Mouse (Mus musculus) left cerebral cortex, postnatal 36 days (tissue): Measurements from ENCODE around the gene Bhlhe41. TPM values are rescaled to one million over a fixed set of nuclear protein-coding genes. Genes with fewer than 3 reads are reported as not detected.
A peak's percentile ranks its signal among the peaks of the same experiment; 100 is the strongest.

Experiments
- DNase-seq, 2 experiments: peaks; one replicate each; pipeline ENCODE4 v3.0.0; 2021 to 2022; ENCODE audit warnings: low spot score in 2 of 2, mixed read lengths in 1 of 2
- intact Hi-C: fragments of 180-260 bp; cut with DNase I; formaldehyde crosslinking; loops from one replicate; pipeline ENCODE4 v1.15.1; 2025
- total RNA-seq, 2 experiments: library from RNA; stranded (reverse); gene quantifications; 2 replicates each; pipeline ENCODE4 v1.2.3; 2021

The Bhlhe41 gene
- total RNA-seq, 2 experiments from 2014 or later: 31.8 to 33.9 TPM

DNA sequence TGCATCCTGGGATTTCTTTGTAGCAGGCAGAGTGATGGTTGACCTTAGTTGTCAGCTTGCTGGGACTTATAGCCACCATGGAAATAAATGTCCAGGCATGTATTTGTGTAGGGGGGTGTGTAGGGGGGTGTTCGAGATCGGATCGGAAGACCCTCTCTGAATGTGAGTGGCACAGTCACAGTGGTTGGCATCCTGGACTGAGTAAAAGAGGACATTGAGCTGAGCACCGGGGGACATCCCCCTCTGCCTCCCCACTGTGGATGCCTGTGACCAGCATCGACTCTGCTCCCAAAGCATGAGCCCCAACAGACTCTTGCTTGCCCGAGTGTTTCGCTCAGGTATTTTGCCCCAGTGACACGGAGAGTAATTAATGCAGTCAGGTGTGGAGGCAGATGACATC is 8.0 kb upstream of the Bhlhe41 start:
- no peak for DNase-seq
- intact Hi-C loops: no loop called here

DNA sequence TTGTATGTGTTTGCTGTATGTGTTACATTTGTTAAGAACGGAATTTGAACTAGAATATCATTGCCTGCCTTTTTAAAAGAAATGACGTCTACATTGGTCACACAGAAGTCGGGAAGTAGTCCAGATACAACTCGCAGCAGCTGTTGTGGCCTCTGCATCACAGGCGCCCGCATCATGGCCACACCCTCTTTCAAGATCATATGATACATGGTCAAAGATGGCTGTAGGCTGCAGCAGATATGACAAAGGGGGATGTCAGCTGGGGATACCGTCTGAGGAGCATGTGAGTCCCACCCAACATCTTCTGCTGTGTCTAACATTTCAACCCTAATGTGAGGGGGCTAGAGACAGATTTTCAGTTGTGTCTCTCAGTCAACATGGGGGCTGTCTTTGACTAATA is 6.7 kb upstream of the Bhlhe41 start:
- intact Hi-C loops: no loop called here
- no peak for DNase-seq

DNA sequence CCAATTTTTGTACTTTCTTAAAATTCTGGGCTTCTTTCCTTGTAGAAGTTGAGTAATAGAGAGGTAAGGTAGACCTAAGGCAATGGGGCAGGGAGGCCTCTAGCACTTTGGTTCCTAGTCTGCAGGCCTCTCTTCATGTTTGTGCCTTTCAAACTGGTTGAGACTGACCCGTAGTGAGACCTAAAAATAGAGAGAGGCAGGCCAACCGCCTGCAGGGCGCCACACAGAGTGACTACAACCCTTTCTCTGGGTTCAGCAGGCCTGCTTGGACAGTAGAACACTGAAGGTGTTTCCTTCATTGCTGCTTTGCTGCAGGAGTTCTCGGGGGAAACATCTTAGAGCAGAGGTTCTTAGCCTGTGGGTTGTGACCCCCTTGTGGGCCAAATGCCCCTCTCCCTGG is 5.6 kb upstream of the Bhlhe41 start:
- DNase-seq: no peak
- intact Hi-C loops: no loop called here

DNA sequence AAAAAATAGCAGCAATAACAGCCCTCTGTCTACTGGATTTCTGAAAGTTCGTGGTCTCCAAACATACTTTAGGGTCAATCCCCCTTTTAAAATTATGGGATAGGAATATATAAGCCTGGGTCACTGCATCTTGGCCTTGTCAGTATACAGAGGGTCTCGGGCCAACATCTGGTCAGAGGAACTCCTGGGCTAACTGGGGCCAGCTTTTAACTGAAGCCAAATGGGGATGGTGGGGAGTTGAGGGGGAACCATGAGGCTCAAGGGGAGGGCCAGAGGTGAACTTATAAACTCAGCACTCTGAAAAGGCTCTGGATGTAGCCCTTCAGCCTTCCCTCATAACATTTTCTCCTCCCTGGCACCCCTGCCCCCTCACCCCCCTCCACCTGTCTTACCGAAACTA is 1.8 kb upstream of the Bhlhe41 start:
- no peak for DNase-seq
- intact Hi-C loops: loop anchor here (5.0 kb wide), 1 partner anchor 130 kb away; no protein-coding TSS in a partner anchor

DNA sequence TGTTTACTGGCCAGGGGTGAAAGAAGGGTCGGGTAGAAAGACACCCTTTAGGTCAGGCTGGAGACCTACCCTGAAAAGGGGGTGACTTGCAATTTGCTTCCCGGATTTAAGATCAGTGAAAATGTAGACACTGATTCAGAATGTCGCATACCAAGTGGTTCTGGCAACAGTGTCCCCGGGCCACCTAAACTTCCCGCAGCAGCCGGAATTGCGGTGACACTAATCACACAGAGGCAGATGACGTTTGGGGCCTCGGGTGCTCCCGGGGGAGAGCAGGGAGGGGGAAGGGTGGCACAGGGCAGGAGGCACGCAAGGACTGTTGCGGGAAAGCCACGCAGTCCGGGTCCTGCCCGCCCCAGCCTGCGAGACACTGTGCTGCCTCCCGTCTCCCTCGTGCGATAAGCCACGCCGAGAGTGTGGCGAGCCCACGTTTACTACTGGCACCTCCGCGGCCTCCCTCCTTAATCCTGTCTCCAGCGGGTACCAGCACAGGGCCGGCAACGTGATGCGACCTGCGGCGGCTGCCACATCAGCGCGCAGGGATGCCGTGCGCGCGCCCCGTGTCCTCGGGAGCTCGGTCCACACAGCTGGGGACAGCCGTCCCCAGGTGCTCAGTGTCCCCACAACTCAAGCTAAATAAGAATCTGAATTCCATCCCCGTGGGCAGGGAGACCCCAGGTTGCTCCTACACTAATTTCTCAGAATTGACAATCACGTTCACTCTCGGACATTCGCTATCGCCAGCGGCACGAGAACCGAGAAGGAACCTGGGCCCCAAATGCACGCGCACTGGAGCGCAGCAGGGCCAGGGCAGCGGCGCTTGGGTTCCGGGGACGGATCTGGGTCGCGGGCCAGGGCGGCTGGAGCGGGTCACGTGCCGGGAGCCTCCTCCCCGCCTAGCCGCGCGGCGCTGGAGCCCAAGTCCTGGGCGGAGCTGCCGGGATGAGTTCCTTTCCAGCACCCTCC is 811 bp upstream of the Bhlhe41 start:
- intact Hi-C loops: loop anchor here (1.0 to 5.0 kb wide), 3 partner anchors 11 to 131 kb away; no protein-coding TSS in a partner anchor
- peak; percentile 87 to 90 for DNase-seq

DNA sequence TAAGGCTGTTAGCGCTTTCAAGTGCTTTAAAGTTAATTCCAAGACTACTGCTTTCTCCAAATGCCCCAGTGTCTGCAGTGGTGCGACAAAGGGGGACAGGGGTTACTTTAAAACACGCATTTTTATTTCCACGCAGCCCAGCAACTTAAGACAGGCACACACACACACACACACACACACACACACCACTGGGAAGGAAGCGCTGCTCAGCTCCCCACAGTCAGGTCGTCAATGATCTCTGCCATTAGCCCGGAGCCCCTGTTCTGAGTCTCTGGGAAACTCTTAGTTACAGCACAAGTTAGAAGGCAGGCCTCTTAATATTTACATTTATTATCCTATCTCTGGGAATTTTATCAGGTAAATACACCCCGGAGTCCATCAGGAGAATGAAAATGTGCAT is 1.2 kb downstream of the Bhlhe41 start:
- no peak for DNase-seq
- intact Hi-C loops: no loop called here

- intact Hi-C loops: no loop called here
- DNase-seq: peak; percentile 87 to 89
Measured at GRCm38 (mm10) chr6:145863065-145863971, 2.0 kb downstream of the Bhlhe41 start.

DNA sequence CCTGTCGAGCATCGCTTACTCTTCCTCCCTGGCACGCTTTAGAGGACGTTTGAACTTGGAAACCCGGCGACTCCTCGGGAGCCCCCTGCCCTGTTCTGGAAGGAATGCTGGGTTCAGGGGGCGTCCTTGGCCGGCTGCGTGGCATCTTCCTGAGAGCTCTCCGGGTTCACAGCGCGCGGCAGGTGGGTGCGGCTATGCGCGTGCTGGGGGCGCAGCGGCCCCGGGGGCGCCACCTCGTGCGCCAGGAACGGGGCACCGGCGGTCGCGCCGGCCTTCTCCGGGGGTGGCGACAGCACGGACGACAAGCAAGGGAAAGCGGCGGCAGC is 2.7 kb downstream of the Bhlhe41 start:
- no peak for DNase-seq
- intact Hi-C loops: no loop called here

GRCm38 (mm10) chr6:145862321-145862720 is 3.0 kb downstream of the Bhlhe41 start:
- intact Hi-C loops: no loop called here
- DNase-seq: no peak

DNA sequence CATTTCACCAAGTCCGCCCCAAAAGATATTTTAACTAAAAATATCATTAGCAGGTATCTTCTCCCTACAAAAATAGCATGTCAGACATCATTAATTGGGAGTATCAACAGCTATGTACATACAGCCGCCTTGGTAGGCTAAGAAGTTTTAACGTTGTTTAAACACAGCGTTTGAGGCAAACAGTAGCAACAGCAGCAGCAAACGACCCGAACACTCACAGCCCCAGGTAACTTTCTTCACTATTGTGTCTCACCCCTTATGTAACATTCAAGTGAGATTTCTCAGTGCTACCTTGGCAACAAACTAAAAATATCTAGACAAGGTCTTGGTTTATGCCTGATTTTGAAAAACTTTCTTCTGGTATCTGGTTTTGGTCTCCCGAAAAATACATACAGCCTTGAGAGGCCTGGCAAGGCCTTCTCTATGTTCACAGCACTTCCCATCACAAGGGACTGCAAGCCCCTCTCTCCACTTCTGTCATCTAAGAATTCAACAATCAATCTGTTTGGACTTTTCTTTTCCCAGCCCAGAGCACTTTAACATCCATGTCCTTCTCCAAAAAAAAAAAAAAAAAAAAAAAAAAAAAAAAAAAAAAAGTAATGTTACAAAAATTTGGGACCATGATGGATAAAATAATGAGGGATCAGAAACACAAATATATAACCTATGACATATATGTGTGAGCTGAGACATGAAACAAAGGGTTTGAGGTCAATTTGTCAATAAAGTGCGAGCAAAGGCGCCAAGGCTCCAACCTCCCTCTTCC is 3.7 kb downstream of the Bhlhe41 start:
- intact Hi-C loops: loop anchor here (2.0 kb wide), 1 partner anchor 411 kb away; no protein-coding TSS in a partner anchor
- no peak for DNase-seq

- no peak for DNase-seq
- intact Hi-C loops: loop anchor here (2.0 kb wide), 1 partner anchor 412 kb away; no protein-coding TSS in a partner anchor
Measured at GRCm38 (mm10) chr6:145860350-145860749, 5.0 kb downstream of the Bhlhe41 start.

DNA sequence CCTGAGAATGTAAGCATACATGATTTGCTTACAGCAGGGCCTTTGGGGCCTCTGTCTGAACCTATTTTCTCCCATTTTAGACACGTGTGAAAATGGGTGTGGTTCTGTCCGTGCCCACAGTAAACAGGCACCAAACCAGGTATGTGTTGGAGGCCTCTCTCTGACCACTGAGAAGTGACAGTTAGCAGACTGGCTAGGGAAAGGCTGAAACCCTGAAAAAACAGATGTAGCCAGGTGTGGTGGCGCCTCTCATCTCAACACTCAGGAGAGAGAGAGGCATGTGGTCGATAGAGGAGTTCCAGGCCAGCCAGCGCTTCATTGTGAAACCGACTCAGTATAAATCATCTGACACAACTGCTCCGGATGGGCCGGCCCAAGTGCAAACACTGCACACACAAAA is 6.9 kb downstream of the Bhlhe41 start:
- no peak for DNase-seq
- intact Hi-C loops: loop anchor here (5.0 kb wide), 1 partner anchor 299 kb away; no protein-coding TSS in a partner anchor

DNA sequence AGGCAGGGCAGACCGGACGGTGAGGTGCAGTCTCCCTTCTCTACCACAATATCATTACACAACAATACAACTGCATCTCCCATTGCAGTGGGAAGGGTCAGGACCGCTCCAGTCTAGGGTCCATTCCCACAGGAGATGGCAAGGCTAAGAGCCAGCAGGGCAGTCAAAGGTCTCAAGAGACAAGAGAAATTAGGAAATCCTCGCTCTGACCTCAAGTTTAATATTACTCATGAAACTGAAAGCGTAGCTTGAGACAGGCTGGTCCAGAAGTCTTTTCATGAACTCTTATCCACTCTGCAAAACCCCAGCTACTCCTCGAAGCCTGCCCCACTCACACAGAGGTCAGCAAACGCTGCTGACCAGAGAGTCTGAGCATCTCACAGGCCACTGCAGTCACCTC is 7.9 kb downstream of the Bhlhe41 start:
- intact Hi-C loops: loop anchor here (5.0 kb wide), 1 partner anchor 300 kb away; no protein-coding TSS in a partner anchor
- DNase-seq: no peak

GRCm38 (mm10) chr6:145855720-145856551 is 9.4 kb downstream of the Bhlhe41 start:
- peak; percentile 98 to 99 for DNase-seq
- intact Hi-C loops: loop anchor here (1.0 to 5.0 kb wide), 2 partner anchors 9 to 301 kb away; partner anchors contain the start of gene Bhlhe41

DNA sequence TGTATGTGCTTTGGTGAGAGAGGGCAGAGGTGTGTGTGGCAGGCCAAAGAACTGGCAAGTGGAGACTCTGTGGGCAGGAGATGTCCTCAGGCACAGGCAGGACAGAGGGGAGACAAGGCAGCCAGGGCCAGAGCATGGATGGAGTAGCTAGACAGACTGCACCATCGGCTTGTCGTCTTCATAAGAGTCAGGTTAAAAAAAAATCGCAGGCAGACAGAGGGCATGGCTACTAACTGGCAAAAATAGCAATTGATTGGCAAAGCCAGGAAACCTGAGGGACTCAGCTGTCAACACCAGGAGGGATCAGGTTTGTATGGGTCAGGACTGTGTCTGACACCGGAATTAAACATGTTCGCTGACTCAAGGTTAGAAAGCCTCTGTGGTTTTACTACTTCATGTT is 10.6 kb downstream of the Bhlhe41 start:
- DNase-seq: peak in 1 of 2 experiments; percentile 17
- intact Hi-C loops: loop anchor here (1.0 to 5.0 kb wide), 2 partner anchors 11 to 303 kb away; partner anchors contain the start of gene Bhlhe41

DNA sequence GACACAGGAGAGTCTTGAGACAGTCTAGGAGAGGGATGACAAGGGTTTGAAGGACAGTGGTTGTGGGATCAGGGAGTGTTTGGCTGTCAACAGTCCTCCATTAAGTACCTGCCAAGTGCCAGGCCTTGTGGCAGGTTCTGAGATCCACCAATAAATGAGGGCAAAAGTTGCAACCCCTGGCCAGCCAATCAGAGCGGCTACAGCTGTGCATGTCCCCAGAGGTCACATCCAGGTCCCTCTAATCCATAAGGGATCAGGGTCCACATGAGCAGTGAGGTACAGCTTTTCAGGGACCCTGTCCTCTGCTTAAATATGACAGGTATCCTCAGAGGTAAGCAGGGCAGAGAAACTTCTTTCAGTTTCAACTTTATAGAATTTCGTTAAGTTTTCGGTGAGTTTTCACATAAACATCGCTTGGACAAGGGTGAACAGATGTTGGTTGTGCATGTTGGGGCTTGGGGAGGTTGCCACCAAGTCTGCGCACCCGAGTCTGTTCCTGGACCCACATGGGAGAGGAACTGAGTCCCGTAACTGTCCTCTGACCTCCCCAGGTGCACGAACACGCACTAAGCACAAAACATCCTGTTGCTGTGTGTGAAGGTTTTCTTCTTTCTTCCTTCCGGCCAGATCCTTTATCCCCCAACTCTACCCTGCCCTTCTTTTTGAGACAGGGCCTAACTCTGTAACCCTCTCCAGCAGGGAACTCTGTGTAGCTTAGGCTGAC is 11.8 kb downstream of the Bhlhe41 start:
- intact Hi-C loops: no loop called here
- no peak for DNase-seq

GRCm38 (mm10) chr6:145852708-145853107 is 12.7 kb downstream of the Bhlhe41 start:
- no peak for DNase-seq
- intact Hi-C loops: no loop called here

- intact Hi-C loops: no loop called here
- DNase-seq: no peak
Measured at GRCm38 (mm10) chr6:145851956-145852355, 13.4 kb downstream of the Bhlhe41 start.
